Mouse (Mus musculus) frontal cortex, postnatal 36 days (tissue): ENCODE results near the gene Sap30bp.

Experiments used
- DNase-seq, 2 experiments: peaks; one replicate each; pipeline ENCODE4 v3.0.0; 2022; ENCODE audit warnings: low spot score in 2 of 2

Sap30bp gene

GRCm38 (mm10) chr11:115904956-115905790 is 27.9 kb upstream of the Sap30bp start:
- peak; percentile 28 to 35 for DNase-seq

- DNase-seq, result no peak
Observed at GRCm38 (mm10) chr11:115906116-115906515, 27.0 kb upstream of the Sap30bp start.

GRCm38 (mm10) chr11:115906521-115906920 is 26.6 kb upstream of the Sap30bp start:
- no peak for DNase-seq

- no peak for DNase-seq
Observed at GRCm38 (mm10) chr11:115911134-115911561, 21.9 kb upstream of the Sap30bp start.

- no peak for DNase-seq
Observed at GRCm38 (mm10) chr11:115911632-115912376, 21.3 kb upstream of the Sap30bp start, which contains the start of gene Smim6. TSS of gene Smim6 (plus strand) at chr11:115912017.

GRCm38 (mm10) chr11:115916579-115916978 is 16.5 kb upstream of the Sap30bp start:
- DNase-seq, result no peak

- no peak for DNase-seq
Observed at GRCm38 (mm10) chr11:115918637-115919036, 14.4 kb upstream of the Sap30bp start.

GRCm38 (mm10) chr11:115919073-115919472 is 14.0 kb upstream of the Sap30bp start:
- no peak for DNase-seq

- peak in 1 of 2 experiments; percentile 57 for DNase-seq
Observed at GRCm38 (mm10) chr11:115920110-115920818, 12.8 kb upstream of the Sap30bp start.

GRCm38 (mm10) chr11:115921986-115922385 is 11.1 kb upstream of the Sap30bp start:
- DNase-seq, result no peak

- no peak for DNase-seq
Observed at GRCm38 (mm10) chr11:115929031-115929430, 4.1 kb upstream of the Sap30bp start.

- no peak for DNase-seq
Observed at GRCm38 (mm10) chr11:115929818-115930217, 3.3 kb upstream of the Sap30bp start.

- DNase-seq, result no peak
Observed at GRCm38 (mm10) chr11:115931235-115931634, 1.8 kb upstream of the Sap30bp start.

GRCm38 (mm10) chr11:115933747-115934110 is 647 bp downstream of the Sap30bp start:
- DNase-seq, result no peak

GRCm38 (mm10) chr11:115939690-115940329 is 6.7 kb downstream of the Sap30bp start:
- peak; percentile 59 to 84 for DNase-seq

GRCm38 (mm10) chr11:115941980-115942379 is 8.9 kb downstream of the Sap30bp start:
- DNase-seq, result no peak

- no peak for DNase-seq
Observed at GRCm38 (mm10) chr11:115945247-115945646, 12.2 kb downstream of the Sap30bp start.

- DNase-seq, result no peak
Observed at GRCm38 (mm10) chr11:115946221-115946828, 13.2 kb downstream of the Sap30bp start.

- no peak for DNase-seq
Observed at GRCm38 (mm10) chr11:115948316-115948715, 15.2 kb downstream of the Sap30bp start.

GRCm38 (mm10) chr11:115950719-115951118 is 17.6 kb downstream of the Sap30bp start:
- DNase-seq, result no peak

- no peak for DNase-seq
Observed at GRCm38 (mm10) chr11:115954712-115955111, 21.6 kb downstream of the Sap30bp start.
